Mouse (Mus musculus) neural tube, embryonic 15.5 days (tissue): Measurements from ENCODE around the gene Usp48. TPM values are rescaled to one million over a fixed set of nuclear protein-coding genes. Genes with fewer than 3 reads are reported as not detected.

Experiments
- ATAC-seq: fragments of 200-750 bp; cut with Nextera tagmentation; 2 replicates; pipeline ENCODE4 v1.8.0; 2017; ENCODE audit warnings: mild to moderate bottlenecking, moderate TSS enrichment, moderate library complexity; ENCODE audit not compliant: low FRiP score
- H3K27ac ChIP-seq: fragments of 300-500 bp; sonication (generic); replicated peaks from 2 replicates; pipeline ENCODE4 v1.5.1; 2015; ENCODE audit warnings: mild to moderate bottlenecking, inconsistent platforms
- H3K27me3 ChIP-seq: fragments of 300-500 bp; sonication (generic); replicated peaks from 2 replicates; pipeline ENCODE4 v1.6.1; 2015; ENCODE audit warnings: inconsistent platforms
- H3K36me3 ChIP-seq: fragments of 300-500 bp; sonication (generic); 2 replicates; pipeline ENCODE4 v1.6.1; 2015; ENCODE audit warnings: inconsistent platforms
- H3K4me1 ChIP-seq: fragments of 300-500 bp; sonication (generic); 2 replicates; pipeline ENCODE4 v1.6.1; 2015; ENCODE audit warnings: inconsistent platforms
- H3K4me2 ChIP-seq: fragments of 300-500 bp; sonication (generic); 2 replicates; pipeline ENCODE4 v1.6.1; 2015; ENCODE audit warnings: inconsistent platforms, mild to moderate bottlenecking, moderate library complexity
- H3K4me3 ChIP-seq: fragments of 300-500 bp; sonication (generic); replicated peaks from 2 replicates; pipeline ENCODE4 v1.5.1; 2015; ENCODE audit warnings: mild to moderate bottlenecking, inconsistent platforms
- H3K9ac ChIP-seq: fragments of 300-500 bp; sonication (generic); replicated peaks from 2 replicates; pipeline ENCODE4 v1.6.1; 2015; ENCODE audit warnings: mild to moderate bottlenecking, inconsistent platforms
- H3K9me3 ChIP-seq: fragments of 300-500 bp; sonication (generic); replicated peaks from 2 replicates; pipeline ENCODE4 v1.6.1; 2016; ENCODE audit warnings: inconsistent platforms
- WGBS: fragments of 180-500 bp; shearing (Covaris S2); methylation state at CpG from one replicate; pipeline ENCODE4 v1.1.7; 2015; ENCODE audit warnings: mixed read lengths; 5-methylcytosine and 5-hydroxymethylcytosine counted together
- polyA plus RNA-seq: library from polyadenylated mRNA; unstranded; fragments of >200 nt; fragmentation: Nextera tagmentation; extraction: Ambion mirVana; gene quantifications from 2 replicates; pipeline ENCODE4 v1.2.1, GENCODE M21; 2015

The Usp48 gene
- polyA plus RNA-seq, 1 experiment from 2014 or later, result 61.6 TPM

DNA sequence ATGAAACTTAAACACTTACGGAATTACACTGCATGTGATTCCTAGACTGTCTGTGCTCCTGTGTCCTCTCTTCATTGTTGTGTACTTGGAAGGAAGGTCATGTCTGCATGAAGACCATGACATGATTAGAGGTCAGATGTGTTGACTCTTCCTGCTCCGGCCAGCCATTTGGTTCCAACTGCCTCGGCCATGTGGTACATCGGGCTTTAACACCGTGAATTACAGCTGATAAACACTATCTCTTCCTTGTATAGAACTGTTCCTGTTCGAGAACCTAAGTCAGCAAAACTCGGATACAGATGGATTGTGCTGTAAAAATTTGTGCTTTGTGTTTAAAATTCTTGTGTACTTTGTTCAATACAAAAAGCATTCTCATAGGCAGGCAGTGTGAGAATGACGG is 29.3 kb downstream of the Usp48 start:
- 95% methylated on average over 8 of the region's 8 CpGs for WGBS
- H3K36me3 ChIP-seq, result peaks cover 80% of the 10 kb centered on the region
- H3K27ac ChIP-seq, result no peak overlapping the region
- H3K4me1 ChIP-seq, result no peaks in the 10 kb centered on the region
- ATAC-seq, result no peak
- H3K4me2 ChIP-seq, result no peak overlapping the region
- no peak overlapping the region for H3K4me3 ChIP-seq
- no peaks in the 10 kb centered on the region for H3K27me3 ChIP-seq
- no peak overlapping the region for H3K9ac ChIP-seq
- no peaks in the 10 kb centered on the region for H3K9me3 ChIP-seq

- H3K9ac ChIP-seq, result no peak overlapping the region
- no peak overlapping the region for H3K27ac ChIP-seq
- no peak for ATAC-seq
- no peak overlapping the region for H3K4me2 ChIP-seq
- WGBS, result 68% methylated on average over 8 of the region's 8 CpGs
- no peaks in the 10 kb centered on the region for H3K27me3 ChIP-seq
- no peaks in the 10 kb centered on the region for H3K4me1 ChIP-seq
- H3K36me3 ChIP-seq, result peaks cover 80% of the 10 kb centered on the region
- no peaks in the 10 kb centered on the region for H3K9me3 ChIP-seq
- H3K4me3 ChIP-seq, result no peak overlapping the region
These were observed 34.1 kb downstream of the Usp48 start for GRCm38 (mm10) chr4:137627476-137628235.

- no peaks in the 10 kb centered on the region for H3K4me1 ChIP-seq
- H3K4me3 ChIP-seq, result no peak overlapping the region
- no peaks in the 10 kb centered on the region for H3K27me3 ChIP-seq
- no peak overlapping the region for H3K4me2 ChIP-seq
- no peak overlapping the region for H3K9ac ChIP-seq
- H3K27ac ChIP-seq, result no peak overlapping the region
- H3K9me3 ChIP-seq, result no peaks in the 10 kb centered on the region
- no peak for ATAC-seq
- WGBS, result 94% methylated on average over 6 of the region's 6 CpGs
- H3K36me3 ChIP-seq, result peaks cover 80% of the 10 kb centered on the region
These were observed 34.8 kb downstream of the Usp48 start for GRCm38 (mm10) chr4:137628400-137628799.

DNA sequence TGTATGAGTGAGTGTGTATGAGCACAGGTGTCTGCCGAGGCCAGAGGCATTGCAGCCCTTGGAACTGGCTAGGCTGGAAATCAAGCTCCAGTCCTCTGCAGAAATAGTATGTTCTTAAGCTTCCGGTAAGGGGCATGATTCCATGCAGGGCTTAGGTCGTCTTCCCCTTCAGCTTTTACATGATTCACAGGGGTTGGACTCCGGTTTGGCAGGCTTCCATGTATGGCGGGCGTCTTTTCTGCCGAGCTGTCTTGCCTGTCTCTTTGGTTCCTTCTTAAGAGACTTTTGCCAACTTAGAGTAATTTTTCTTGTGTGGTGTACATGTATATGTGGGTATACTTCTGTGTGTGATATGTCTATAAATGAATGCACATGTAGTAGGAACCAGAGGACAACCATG is 35.8 kb downstream of the Usp48 start:
- no peak for ATAC-seq
- Histone ChIP-seq H3K9me3 (no peaks in the 10 kb centered on the region), H3K36me3 (peaks cover 78% of the 10 kb centered on the region), H3K4me1 (no peaks in the 10 kb centered on the region), H3K27me3 (no peaks in the 10 kb centered on the region), H3K4me3 (no peak overlapping the region), H3K9ac (no peak overlapping the region), H3K27ac (no peak overlapping the region), H3K4me2 (no peak overlapping the region)
- WGBS, result 86% methylated on average over 7 of the region's 7 CpGs

GRCm38 (mm10) chr4:137630153-137630552 is 36.6 kb downstream of the Usp48 start:
- Histone ChIP-seq H3K4me2 (no peak overlapping the region), H3K4me3 (no peak overlapping the region), H3K4me1 (no peaks in the 10 kb centered on the region), H3K9ac (no peak overlapping the region), H3K27ac (no peak overlapping the region), H3K9me3 (no peaks in the 10 kb centered on the region), H3K27me3 (no peaks in the 10 kb centered on the region), H3K36me3 (peaks cover 77% of the 10 kb centered on the region)
- ATAC-seq, result no peak
- WGBS, result 85% methylated on average over 2 of the region's 2 CpGs

- WGBS, result 86% methylated on average over 3 of the region's 3 CpGs
- Histone ChIP-seq H3K9ac (no peak overlapping the region), H3K4me3 (no peak overlapping the region), H3K27me3 (no peaks in the 10 kb centered on the region), H3K4me2 (no peak overlapping the region), H3K36me3 (peaks cover 84% of the 10 kb centered on the region), H3K27ac (no peak overlapping the region), H3K9me3 (no peaks in the 10 kb centered on the region), H3K4me1 (no peaks in the 10 kb centered on the region)
- no peak for ATAC-seq
These were observed 38.0 kb downstream of the Usp48 start for GRCm38 (mm10) chr4:137631596-137631995.

DNA sequence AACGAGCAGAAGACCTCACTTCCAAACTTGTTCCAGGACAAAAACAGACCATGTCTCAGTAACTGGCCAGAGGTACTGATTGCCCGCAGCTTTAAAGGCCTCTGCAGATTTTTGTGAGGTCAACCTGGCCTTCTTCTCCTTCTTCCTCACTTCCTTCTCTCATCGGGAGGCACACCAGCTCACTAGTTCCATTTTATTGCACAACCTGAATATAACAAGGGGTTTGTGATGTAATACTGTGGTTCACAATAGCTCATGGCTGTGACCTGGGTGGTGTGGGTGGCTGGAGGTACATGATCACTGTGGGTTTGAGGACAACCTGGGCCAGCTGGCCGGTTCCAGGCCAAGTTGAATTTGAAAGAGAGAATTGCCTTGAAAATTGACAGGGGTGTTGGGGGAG is 39.8 kb downstream of the Usp48 start:
- Histone ChIP-seq H3K27ac (no peak overlapping the region), H3K4me1 (no peaks in the 10 kb centered on the region), H3K4me2 (no peak overlapping the region), H3K36me3 (peaks cover 90% of the 10 kb centered on the region), H3K27me3 (no peaks in the 10 kb centered on the region), H3K9ac (no peak overlapping the region), H3K4me3 (no peak overlapping the region), H3K9me3 (no peaks in the 10 kb centered on the region)
- no peak for ATAC-seq
- 87% methylated on average over 4 of the region's 4 CpGs for WGBS

DNA sequence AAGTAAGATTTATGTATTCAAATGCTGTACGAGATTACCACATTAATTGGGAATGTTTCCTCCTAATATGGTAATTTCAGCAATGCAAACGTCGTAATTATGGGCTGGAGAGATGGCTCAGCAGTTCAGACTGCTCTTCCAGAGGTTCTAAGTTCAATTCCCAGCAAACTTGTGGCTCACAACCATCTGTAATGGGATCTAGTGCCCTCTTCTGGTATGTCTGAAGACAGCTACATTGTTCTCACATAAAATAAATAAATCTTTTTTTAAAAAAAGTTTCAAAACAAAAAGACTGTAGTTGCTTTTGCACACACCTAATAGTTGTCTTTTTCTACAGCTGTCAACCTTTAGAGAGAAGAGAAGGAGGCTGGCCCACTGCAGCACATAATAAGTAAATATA is 43.0 kb downstream of the Usp48 start:
- H3K4me2 ChIP-seq, result no peak overlapping the region
- H3K36me3 ChIP-seq, result peaks cover 89% of the 10 kb centered on the region
- ATAC-seq, result no peak
- H3K9me3 ChIP-seq, result no peaks in the 10 kb centered on the region
- no peaks in the 10 kb centered on the region for H3K27me3 ChIP-seq
- H3K9ac ChIP-seq, result no peak overlapping the region
- H3K27ac ChIP-seq, result no peak overlapping the region
- H3K4me3 ChIP-seq, result no peak overlapping the region
- WGBS, result 90% methylated on average over 3 of the region's 3 CpGs
- no peaks in the 10 kb centered on the region for H3K4me1 ChIP-seq

DNA sequence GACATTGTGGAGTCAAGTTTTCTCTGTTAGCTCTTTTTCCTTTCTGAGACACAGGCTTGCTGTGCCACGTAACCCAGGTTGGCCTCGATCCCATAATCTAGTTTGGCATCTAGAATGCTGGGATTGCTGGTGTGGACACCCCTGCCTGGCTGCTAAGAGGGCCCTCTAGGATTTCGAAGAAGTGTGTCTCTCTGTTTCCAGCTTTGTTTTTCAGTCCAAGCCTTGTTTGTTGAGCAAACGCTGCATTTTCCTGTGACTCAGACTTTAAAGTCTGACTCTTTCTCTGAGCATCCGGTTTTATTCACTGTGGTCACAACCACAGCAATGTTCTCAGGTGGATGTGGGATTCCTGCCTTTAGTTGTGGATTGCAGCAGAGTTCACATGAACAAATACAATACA is 48.0 kb downstream of the Usp48 start:
- Histone ChIP-seq H3K4me1 (0 out of 2 replicates have a peak, but pooled peaks cover 5% of the 10 kb centered on the region), H3K9ac (no peak overlapping the region), H3K4me3 (no peak overlapping the region), H3K36me3 (peaks cover 70% of the 10 kb centered on the region), H3K27ac (no peak overlapping the region), H3K4me2 (no peak overlapping the region), H3K27me3 (no peaks in the 10 kb centered on the region), H3K9me3 (no peaks in the 10 kb centered on the region)
- WGBS, result 84% methylated on average over 5 of the region's 5 CpGs
- ATAC-seq, result no peak

- WGBS, result 44% methylated on average over 2 of the region's 2 CpGs
- Histone ChIP-seq H3K4me1 (0 out of 2 replicates have a peak, but pooled peaks cover 5% of the 10 kb centered on the region), H3K27ac (no peak overlapping the region), H3K9ac (no peak overlapping the region), H3K36me3 (peaks cover 71% of the 10 kb centered on the region), H3K27me3 (no peaks in the 10 kb centered on the region), H3K4me2 (no peak overlapping the region), H3K9me3 (no peaks in the 10 kb centered on the region), H3K4me3 (no peak overlapping the region)
- no peak for ATAC-seq
These were observed 48.5 kb downstream of the Usp48 start for GRCm38 (mm10) chr4:137642101-137642500.

DNA sequence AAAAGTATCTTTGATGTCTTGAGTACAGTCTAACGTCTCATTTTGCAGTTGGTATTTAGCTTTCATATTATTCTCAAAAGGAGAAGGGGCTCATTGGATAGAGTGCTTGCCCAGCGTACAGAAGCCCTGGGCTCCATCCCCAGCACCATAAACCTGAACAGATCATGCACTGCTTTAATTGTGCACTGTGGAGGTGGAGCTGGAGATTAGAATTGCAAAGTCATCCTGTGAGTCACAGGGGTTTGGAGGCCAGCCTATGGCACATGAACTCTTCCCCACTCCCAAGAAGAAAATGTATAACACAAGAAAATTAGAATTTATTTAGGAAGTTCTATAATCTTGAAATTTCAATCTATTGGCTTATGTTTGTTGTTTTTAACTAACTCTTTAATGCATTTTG is 49.9 kb downstream of the Usp48 start:
- Histone ChIP-seq H3K4me2 (no peak overlapping the region), H3K4me1 (0 out of 2 replicates have a peak, but pooled peaks cover 5% of the 10 kb centered on the region), H3K27ac (no peak overlapping the region), H3K36me3 (peaks cover 67% of the 10 kb centered on the region), H3K9ac (no peak overlapping the region), H3K9me3 (no peaks in the 10 kb centered on the region), H3K27me3 (no peaks in the 10 kb centered on the region), H3K4me3 (no peak overlapping the region)
- 93% methylated on average over 2 of the region's 2 CpGs for WGBS
- no peak for ATAC-seq

- 0 out of 2 replicates have a peak, but pooled peaks cover 5% of the 10 kb centered on the region for H3K4me1 ChIP-seq
- no peak overlapping the region for H3K4me2 ChIP-seq
- H3K9ac ChIP-seq, result no peak overlapping the region
- H3K9me3 ChIP-seq, result no peaks in the 10 kb centered on the region
- no peak overlapping the region for H3K4me3 ChIP-seq
- no peaks in the 10 kb centered on the region for H3K27me3 ChIP-seq
- peaks cover 67% of the 10 kb centered on the region for H3K36me3 ChIP-seq
- no peak for ATAC-seq
- H3K27ac ChIP-seq, result no peak overlapping the region
These were observed 52.7 kb downstream of the Usp48 start for GRCm38 (mm10) chr4:137646262-137646661.
